Mouse (Mus musculus): ENCODE measurements around the gene A930018P22Rik.

- TF ChIP-seq ZC3H11A (IDR thresholded peaks at IDR 0.05; ENCODE audit: borderline replicate concordance, low read depth, low read length), result no peak
- no peak for TF ChIP-seq ZNF384 (IDR thresholded peaks at IDR 0.05; ENCODE audit: low read depth, low read length)
- no peak for TF ChIP-seq HCFC1 (IDR thresholded peaks at IDR 0.05; ENCODE audit: borderline replicate concordance, insufficient read depth, low read length)
These were observed 35.3 kb downstream of the A930018P22Rik start for GRCm38 (mm10) chr2:104157831-104158230.
